Mouse (Mus musculus) hematopoietic stem cell, adult 5-6 weeks (primary cell): ENCODE measurements around the gene Gm27235. TPM values are rescaled to one million over a fixed set of nuclear protein-coding genes. Genes with fewer than 3 reads are reported as not detected.
"Not testable (repeated sequence)": the region's sequence is repeated elsewhere in the genome, so short reads cannot be mapped to it uniquely, and the experiment has no call there.

Experiments used
- ATAC-seq, 2 experiments: fragments of 125-278 bp in 1 of 2; replicated peaks in 1 of 2; 2 replicates each; pipeline ENCODE4 v1.8.0; 2016 to 2017; ENCODE audit warnings: inconsistent platforms in 2 of 2, mild to moderate bottlenecking in 2 of 2, moderate number of reproducible peaks in 2 of 2, low read depth in 1 of 2, moderate TSS enrichment in 1 of 2; ENCODE audit not compliant: low FRiP score in 2 of 2, poor library complexity in 2 of 2, severe bottlenecking in 2 of 2, insufficient read depth in 1 of 2, low TSS enrichment in 1 of 2
- total RNA-seq: library from RNA; stranded (forward); fragments of 172-1452, 232-1000 nt; gene quantifications from 2 replicates; pipeline ENCODE4 v1.2.3, GENCODE M21; 2017

Gene Gm27235
- total RNA-seq, result not detected in 2 replicates

GRCm38 (mm10) chr9:35790001-35790400 is at the start of gene Gm27235, which contains the start of gene D730048I06Rik:
Gene Gm27235, minus strand, starts transcription at chr9:35790101.
Gene D730048I06Rik, minus strand, starts transcription at chr9:35790112.
- ATAC-seq, result no peak

DNA sequence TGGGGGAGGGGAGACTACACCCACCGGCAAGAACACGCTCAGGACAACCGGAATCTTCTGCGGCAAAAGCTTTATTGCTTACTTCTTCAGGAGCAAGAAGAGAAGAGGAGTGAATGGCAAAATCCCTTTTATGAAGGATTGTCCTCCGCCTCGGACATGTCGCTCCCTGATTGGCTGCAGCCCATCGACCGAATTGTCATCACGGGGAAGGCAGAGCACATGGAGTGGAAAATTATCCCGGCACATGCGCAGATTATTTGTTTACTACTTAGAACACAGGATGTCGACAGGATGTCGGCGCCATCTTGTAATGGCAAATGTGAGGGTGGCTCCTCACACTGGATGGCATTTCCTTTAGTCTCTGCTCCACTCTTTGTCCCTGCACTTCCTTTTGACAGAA is 28.0 kb upstream of the Gm27235 start:
- not testable (repeated sequence) for ATAC-seq

DNA sequence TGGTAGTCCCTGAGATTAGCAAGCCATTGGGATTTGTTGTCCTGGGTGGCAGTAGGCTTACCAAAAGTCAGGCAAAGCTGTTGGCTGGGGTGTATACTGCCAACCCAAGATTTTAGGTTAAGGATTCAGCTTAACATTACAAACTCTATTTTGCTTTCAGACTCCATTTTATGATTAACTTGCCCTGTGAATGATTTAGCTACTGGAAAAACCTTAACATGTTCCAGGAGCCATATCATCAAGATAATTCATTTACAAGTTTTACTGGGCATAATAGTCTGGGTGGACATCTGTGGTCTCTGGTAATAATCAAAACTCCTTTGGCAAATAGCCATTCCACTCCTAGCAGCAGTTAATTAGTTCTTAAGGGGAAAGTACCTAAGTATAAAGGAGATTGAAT is 8.2 kb upstream of the Gm27235 start:
- ATAC-seq, result no peak

GRCm38 (mm10) chr9:35778009-35778408 is 11.9 kb downstream of the Gm27235 start, which contains the start of gene Gm17727:
Gene Gm17727, minus strand, starts transcription at chr9:35778109.
- ATAC-seq, result no peak

GRCm38 (mm10) chr9:35756843-35757242 is 33.1 kb downstream of the Gm27235 start:
- ATAC-seq, result no peak

GRCm38 (mm10) chr9:35740749-35741148 is 49.2 kb downstream of the Gm27235 start, which contains the start of gene Gm17677:
Gene Gm17677, plus strand, starts transcription at chr9:35741049.
- ATAC-seq, result no peak

Other genes with a start within 250 kb of the Gm27235 start
- 0.31 TPM in 1 of 2 replicates, not detected in the other for gene Ddx25, start 231.6 kb downstream of the Gm27235 start, total RNA-seq
- 36.8 and 48.9 TPM in 2 replicates for gene Pus3, start 231.5 kb downstream of the Gm27235 start, total RNA-seq
- not detected in 2 replicates for gene Pate2, start 219.8 kb downstream of the Gm27235 start, total RNA-seq
- gene Hyls1, start 219.7 kb downstream of the Gm27235 start, total RNA-seq, result 6.9 and 10.8 TPM in 2 replicates
- gene Pate4, start 178.2 kb downstream of the Gm27235 start, total RNA-seq, result not detected in 2 replicates
- not detected in 2 replicates for gene Pate3, start 141.9 kb downstream of the Gm27235 start, total RNA-seq
- not detected in 2 replicates for gene Pate1, start 102.7 kb downstream of the Gm27235 start, total RNA-seq
- gene Gm17677, start 49.1 kb downstream of the Gm27235 start, total RNA-seq, result not detected in 2 replicates
- not detected in 2 replicates for gene Gm17727, start 12.0 kb downstream of the Gm27235 start, total RNA-seq
- gene D730048I06Rik, start within 50 bp of the Gm27235 start, total RNA-seq, result not detected in 2 replicates
- gene 9230110F15Rik, start 54.0 kb upstream of the Gm27235 start, total RNA-seq, result not detected in 2 replicates
- gene 9230113P08Rik, start 118.3 kb upstream of the Gm27235 start, total RNA-seq, result not detected in 2 replicates